Mouse (Mus musculus) testis, adult 2 months (tissue): ENCODE measurements around the gene Bub1b.

ENCODE experiments used
- CTCF ChIP-seq: fragments of 200-500 bp; IDR thresholded peaks from 2 replicates; pipeline ENCODE4 v1.5.1; 2012; ENCODE audit warnings: low read depth, mild to moderate bottlenecking, inconsistent platforms, low read length, moderate library complexity; ENCODE audit not compliant: control insufficient read depth, insufficient read depth, insufficient replicate concordance
- POLR2A ChIP-seq: fragments of 200-500 bp; IDR thresholded peaks from 2 replicates; pipeline ENCODE4 v1.6.1; 2012; ENCODE audit warnings: low read depth, mild to moderate bottlenecking, inconsistent platforms, low read length, moderate library complexity; ENCODE audit not compliant: control insufficient read depth

- no peak for TF ChIP-seq CTCF
- 0 out of 2 replicates have a peak, but pooled peaks have one; percentile 12 for TF ChIP-seq POLR2A
Observed at GRCm38 (mm10) chr2:118663804-118664766, 66.1 kb downstream of the Bub1b start.
